Mouse (Mus musculus) kidney, postnatal 36 days (tissue): ENCODE data around the gene Spsb2.

Experiments used
- DNase-seq, 2 experiments: peaks; one replicate each; pipeline ENCODE4 v3.0.0; 2021 to 2022; ENCODE audit warnings: mixed read lengths in 2 of 2

Spsb2 gene

GRCm38 (mm10) chr6:124858561-124859318, 50.3 kb downstream of the Spsb2 start:
- DNase-seq: no peak

DNA sequence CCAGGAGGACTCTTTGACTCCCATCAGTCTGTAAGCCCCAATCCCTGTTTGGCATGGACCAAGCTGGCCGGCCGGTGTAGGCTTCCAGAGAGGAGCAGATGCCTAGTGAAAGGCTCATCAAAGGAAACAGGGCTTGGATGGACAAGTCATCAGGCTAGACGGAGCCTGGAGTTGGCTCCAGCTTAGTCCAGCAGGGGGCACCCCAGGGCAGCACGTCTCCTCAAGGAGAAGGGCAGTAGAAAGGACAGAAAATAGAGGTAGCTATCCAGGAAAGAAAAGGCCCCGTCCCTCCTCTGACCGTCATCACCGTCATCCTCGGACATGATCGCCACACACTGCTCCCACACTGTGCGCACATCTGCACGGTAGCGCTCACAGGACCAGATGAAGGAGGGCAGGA, 51.3 kb downstream of the Spsb2 start:
- peak; percentile 87 to 96 for DNase-seq
